Mouse (Mus musculus): ENCODE measurements around the gene Spock2.

DNA sequence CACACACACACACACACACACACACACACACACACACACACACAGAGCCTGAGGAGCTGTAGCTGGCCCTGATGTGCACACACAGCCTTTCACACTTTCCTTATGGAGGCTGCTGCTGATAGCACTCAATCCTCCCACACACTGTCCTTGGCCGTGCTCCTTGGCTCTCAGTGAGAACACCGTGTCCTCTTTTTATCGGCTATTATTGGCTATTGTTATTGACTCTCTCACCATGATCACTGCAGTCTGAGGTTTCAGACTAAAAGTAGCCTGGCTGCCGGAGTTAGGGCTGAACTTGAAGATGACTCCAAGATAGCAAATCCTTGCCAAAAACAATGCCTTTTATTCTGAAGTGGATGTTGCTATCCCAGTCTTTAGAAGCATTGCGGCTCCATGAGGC is 24.1 kb upstream of the Spock2 start:
- TF ChIP-seq CTCF (IDR thresholded peaks at IDR 0.05; ENCODE audit: low read depth) (no peak), EP300 (optimal IDR thresholded peaks at IDR 0.05) (no peak)

All from stomach, postnatal 0 days (tissue).